Mouse (Mus musculus) heart, embryonic 11.5 days (tissue): ENCODE data around the gene 4921536K21Rik. TPM values are rescaled to one million over a fixed set of nuclear protein-coding genes. Genes with fewer than 3 reads are reported as not detected.

Source experiments
- ATAC-seq: fragments of 200-750 bp; cut with Nextera tagmentation; replicated peaks from 2 replicates; pipeline ENCODE4 v1.8.0; 2017; ENCODE audit warnings: moderate library complexity; ENCODE audit not compliant: insufficient number of reproducible peaks, low FRiP score, low TSS enrichment
- H3K27ac ChIP-seq: fragments of 300-500 bp; sonication (generic); 2 replicates; pipeline ENCODE4 v1.5.1; 2014; ENCODE audit warnings: mild to moderate bottlenecking, low read depth, low read length
- H3K27me3 ChIP-seq: fragments of 300-500 bp; sonication (generic); 2 replicates; pipeline ENCODE4 v1.6.1; 2014; ENCODE audit warnings: mild to moderate bottlenecking, low read length, mixed read lengths; ENCODE audit not compliant: control insufficient read depth, insufficient read depth
- H3K36me3 ChIP-seq: fragments of 300-500 bp; sonication (generic); 2 replicates; pipeline ENCODE4 v1.6.1; 2014; ENCODE audit warnings: mild to moderate bottlenecking, low read length, moderate library complexity, mixed read lengths; ENCODE audit not compliant: control insufficient read depth, insufficient read depth
- H3K4me1 ChIP-seq: fragments of 300-500 bp; sonication (generic); 2 replicates; pipeline ENCODE4 v1.6.1; 2014; ENCODE audit warnings: low read length; ENCODE audit not compliant: control insufficient read depth, insufficient read depth
- H3K4me2 ChIP-seq: fragments of 300-500 bp; sonication (generic); 2 replicates; pipeline ENCODE4 v1.6.1; 2014; ENCODE audit warnings: mild to moderate bottlenecking, moderate library complexity
- H3K4me3 ChIP-seq: fragments of 300-500 bp; sonication (generic); 2 replicates; pipeline ENCODE4 v1.5.1; 2014; ENCODE audit warnings: low read depth, low read length
- H3K9ac ChIP-seq: fragments of 300-500 bp; sonication (generic); 2 replicates; pipeline ENCODE4 v1.6.1; 2014; ENCODE audit warnings: mild to moderate bottlenecking, low read depth, low read length, moderate library complexity
- H3K9me3 ChIP-seq: fragments of 300-500 bp; sonication (generic); replicated peaks from 2 replicates; pipeline ENCODE4 v1.6.1; 2016; ENCODE audit warnings: low read length; ENCODE audit not compliant: control insufficient read depth
- WGBS: fragments of 180-500 bp; shearing (Covaris S2); extraction: QIAGEN DNeasy Blood & Tissue Kit; methylation state at CpG from one replicate; pipeline ENCODE4 v1.1.7; 2014; ENCODE audit not compliant: insufficient replicate concordance; 5-methylcytosine and 5-hydroxymethylcytosine counted together
- polyA plus RNA-seq: library from polyadenylated mRNA; unstranded; fragments of >200 nt; fragmentation: Nextera tagmentation; extraction: Ambion mirVana; gene quantifications from 2 replicates; pipeline ENCODE4 v1.2.1, GENCODE M21; 2014

4921536K21Rik gene
- polyA plus RNA-seq, 1 experiment from 2014 or later: not detected

DNA sequence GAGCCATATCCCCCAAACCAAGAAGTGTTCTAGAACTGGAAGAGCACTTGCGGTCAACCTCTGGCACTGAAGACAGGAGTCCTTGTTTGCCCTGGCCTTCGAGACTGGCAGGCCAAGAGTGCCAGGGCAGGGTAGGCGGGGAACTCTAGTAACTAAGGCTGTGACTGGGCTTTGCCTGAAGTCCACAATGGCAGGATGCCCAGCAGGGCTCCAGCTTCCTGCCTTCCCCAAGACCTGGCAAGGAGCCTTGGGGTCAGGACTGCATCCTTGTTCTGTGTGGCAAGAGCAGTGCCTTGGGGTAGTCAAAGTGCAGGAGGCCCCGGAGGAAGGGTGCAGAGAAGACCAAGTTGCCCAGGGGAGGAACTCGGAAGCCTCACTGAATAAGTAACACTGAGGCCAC, 8.1 kb upstream of the 4921536K21Rik start:
- Histone ChIP-seq H3K27me3 (no peaks in the 10 kb centered on the region), H3K9me3 (no peaks in the 10 kb centered on the region), H3K4me3 (no peak overlapping the region), H3K9ac (no peak overlapping the region), H3K4me2 (no peak overlapping the region), H3K36me3 (0 out of 2 replicates have a peak, but pooled peaks cover 5% of the 10 kb centered on the region), H3K4me1 (peaks cover 5% of the 10 kb centered on the region; the same call in 1 of the 2 replicates), H3K27ac (no peak overlapping the region)
- no peak for ATAC-seq
- 76% methylated on average over 5 of the region's 5 CpGs for WGBS

DNA sequence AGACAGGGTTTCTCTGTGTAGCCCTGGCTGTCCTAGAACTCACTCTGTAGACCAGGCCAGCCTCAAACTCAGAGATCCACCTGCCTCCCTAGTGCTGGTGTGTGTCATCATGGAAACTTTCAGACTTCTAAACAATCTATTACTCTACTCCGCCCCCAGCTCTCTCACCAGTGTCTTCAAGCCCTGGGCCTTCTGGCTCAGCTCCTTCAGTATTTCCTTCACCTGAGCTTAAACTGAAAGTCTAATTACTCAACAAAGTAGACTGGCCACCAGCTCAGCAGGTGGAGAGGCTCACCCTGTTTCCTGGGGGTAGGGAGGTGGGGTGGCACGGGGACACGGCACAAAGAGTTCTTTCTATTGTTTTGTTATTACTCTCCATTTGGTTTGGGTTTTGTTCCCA, 7.6 kb upstream of the 4921536K21Rik start:
- no peaks in the 10 kb centered on the region for H3K27me3 ChIP-seq
- H3K27ac ChIP-seq: no peak overlapping the region
- H3K36me3 ChIP-seq: 0 out of 2 replicates have a peak, but pooled peaks cover 5% of the 10 kb centered on the region
- no peak for ATAC-seq
- WGBS: 85% methylated on average over 3 of the region's 3 CpGs
- no peak overlapping the region for H3K9ac ChIP-seq
- H3K4me1 ChIP-seq: peaks cover 5% of the 10 kb centered on the region; the same call in 1 of the 2 replicates
- H3K4me3 ChIP-seq: no peak overlapping the region
- no peaks in the 10 kb centered on the region for H3K9me3 ChIP-seq
- no peak overlapping the region for H3K4me2 ChIP-seq

DNA sequence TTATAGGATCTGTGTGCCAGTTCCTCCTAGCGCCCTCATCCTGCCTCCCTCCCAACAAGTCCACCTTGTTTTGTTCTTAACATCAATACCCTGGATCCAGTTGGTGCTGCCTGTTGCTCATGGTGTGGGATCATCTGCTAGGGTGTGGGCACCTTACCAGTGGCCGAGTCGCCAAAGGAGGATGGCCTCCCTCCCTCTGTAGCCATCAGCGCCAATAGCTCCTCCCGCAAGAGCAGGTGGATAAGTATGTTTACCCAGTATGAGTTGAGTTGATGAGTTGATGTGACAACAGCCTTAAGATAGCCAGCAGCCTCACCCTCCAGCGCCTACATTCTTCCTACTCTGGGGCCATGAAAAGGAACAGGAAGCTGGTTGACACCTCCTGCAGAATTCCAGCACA, 5.4 kb upstream of the 4921536K21Rik start:
- H3K4me2 ChIP-seq: no peak overlapping the region
- no peak overlapping the region for H3K9ac ChIP-seq
- H3K9me3 ChIP-seq: no peaks in the 10 kb centered on the region
- no peaks in the 10 kb centered on the region for H3K27me3 ChIP-seq
- no peak overlapping the region for H3K4me3 ChIP-seq
- 0 out of 2 replicates have a peak, but pooled peaks cover 5% of the 10 kb centered on the region for H3K36me3 ChIP-seq
- peaks cover 5% of the 10 kb centered on the region; the same call in 1 of the 2 replicates for H3K4me1 ChIP-seq
- no peak overlapping the region for H3K27ac ChIP-seq
- 58% methylated on average over 6 of the region's 6 CpGs for WGBS
- no peak for ATAC-seq

GRCm38 (mm10) chr11:3895933-3896332, 1.0 kb upstream of the 4921536K21Rik start:
- WGBS: 74% methylated on average over 1 of the region's 1 CpGs
- H3K9me3 ChIP-seq: no peaks in the 10 kb centered on the region
- H3K4me2 ChIP-seq: no peak overlapping the region
- peaks cover 5% of the 10 kb centered on the region; the same call in 1 of the 2 replicates for H3K4me1 ChIP-seq
- no peak overlapping the region for H3K9ac ChIP-seq
- 0 out of 2 replicates have a peak, but pooled peaks cover 5% of the 10 kb centered on the region for H3K36me3 ChIP-seq
- ATAC-seq: no peak
- no peak overlapping the region for H3K4me3 ChIP-seq
- no peaks in the 10 kb centered on the region for H3K27me3 ChIP-seq
- no peak overlapping the region for H3K27ac ChIP-seq

GRCm38 (mm10) chr11:3895458-3895857, 560 bp upstream of the 4921536K21Rik start:
- Histone ChIP-seq H3K4me2 (peak overlapping the region; percentile 88), H3K27ac (peak overlapping the region; percentile 76), H3K4me3 (peak overlapping the region; percentile 59), H3K4me1 (peaks cover 4% of the 10 kb centered on the region; the same call in 1 of the 2 replicates), H3K9ac (peak overlapping the region; percentile 77), H3K36me3 (0 out of 2 replicates have a peak, but pooled peaks cover 5% of the 10 kb centered on the region), H3K9me3 (no peaks in the 10 kb centered on the region), H3K27me3 (no peaks in the 10 kb centered on the region)
- no peak for ATAC-seq
- WGBS: 5% methylated on average over 10 of the region's 10 CpGs

DNA sequence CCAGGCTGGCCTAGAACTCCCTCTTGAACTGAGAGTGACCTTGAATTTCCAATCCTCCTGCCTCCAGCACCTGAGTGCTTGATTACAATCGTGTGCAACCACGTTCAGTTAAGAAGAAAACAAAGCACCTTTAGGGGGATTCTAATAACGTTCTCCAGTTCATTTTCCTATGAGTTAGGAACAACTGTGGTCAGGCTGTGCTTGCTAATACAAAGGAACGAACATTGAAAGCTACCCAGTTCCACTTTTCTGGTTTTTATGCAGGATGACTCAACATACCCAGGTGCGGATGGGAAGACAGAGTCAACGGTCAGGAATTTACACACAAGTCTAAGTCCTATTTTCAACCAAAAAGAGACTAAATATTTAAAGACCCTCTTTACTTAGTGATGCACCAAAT, 928 bp downstream of the 4921536K21Rik start:
- H3K36me3 ChIP-seq: 0 out of 2 replicates have a peak, but pooled peaks cover 5% of the 10 kb centered on the region
- H3K4me2 ChIP-seq: no peak overlapping the region; the same call in 1 of the 2 replicates
- ATAC-seq: no peak
- no peaks in the 10 kb centered on the region for H3K9me3 ChIP-seq
- H3K27ac ChIP-seq: no peak overlapping the region
- H3K4me1 ChIP-seq: no peaks in the 10 kb centered on the region
- no peak overlapping the region for H3K9ac ChIP-seq
- no peaks in the 10 kb centered on the region for H3K27me3 ChIP-seq
- no peak overlapping the region for H3K4me3 ChIP-seq
- 75% methylated on average over 6 of the region's 6 CpGs for WGBS

- Histone ChIP-seq H3K4me1 (no peaks in the 10 kb centered on the region), H3K4me2 (no peak overlapping the region), H3K4me3 (no peak overlapping the region), H3K27me3 (no peaks in the 10 kb centered on the region), H3K36me3 (no peaks in the 10 kb centered on the region), H3K9ac (no peak overlapping the region), H3K27ac (no peak overlapping the region), H3K9me3 (no peaks in the 10 kb centered on the region)
- no peak for ATAC-seq
- WGBS: 70% methylated on average over 5 of the region's 5 CpGs
These were observed 7.6 kb downstream of the 4921536K21Rik start for GRCm38 (mm10) chr11:3887331-3887730.

GRCm38 (mm10) chr11:3883711-3884110, 11.2 kb downstream of the 4921536K21Rik start:
- H3K9ac ChIP-seq: no peak overlapping the region
- H3K9me3 ChIP-seq: no peaks in the 10 kb centered on the region
- no peak overlapping the region for H3K4me3 ChIP-seq
- H3K4me1 ChIP-seq: no peaks in the 10 kb centered on the region
- H3K4me2 ChIP-seq: no peak overlapping the region
- H3K36me3 ChIP-seq: no peaks in the 10 kb centered on the region
- ATAC-seq: no peak
- 84% methylated on average over 3 of the region's 3 CpGs for WGBS
- H3K27me3 ChIP-seq: 0 out of 2 replicates have a peak, but pooled peaks cover 2% of the 10 kb centered on the region
- H3K27ac ChIP-seq: no peak overlapping the region

GRCm38 (mm10) chr11:3879836-3880235, 15.1 kb downstream of the 4921536K21Rik start:
- 0 out of 2 replicates have a peak, but pooled peaks cover 2% of the 10 kb centered on the region for H3K27me3 ChIP-seq
- H3K9ac ChIP-seq: no peak overlapping the region
- no peak overlapping the region for H3K4me2 ChIP-seq
- ATAC-seq: 0 out of 2 replicates have a peak, but pooled peaks have one; percentile 39
- 40% methylated on average over 2 of the region's 2 CpGs for WGBS
- no peak overlapping the region for H3K27ac ChIP-seq
- H3K4me3 ChIP-seq: no peak overlapping the region
- H3K9me3 ChIP-seq: no peaks in the 10 kb centered on the region
- H3K36me3 ChIP-seq: no peaks in the 10 kb centered on the region
- H3K4me1 ChIP-seq: no peaks in the 10 kb centered on the region
